Mouse (Mus musculus): ENCODE data around the gene Snx14. TPM values are rescaled to one million over a fixed set of nuclear protein-coding genes. Genes with fewer than 3 reads are reported as not detected.
A peak's percentile ranks its signal among the peaks of the same experiment; 100 is the strongest.
"Not testable (repeated sequence)": the region's sequence is repeated elsewhere in the genome, so short reads cannot be mapped to it uniquely, and the experiment has no call there.

Gene Snx14
- 20.3 and 23.3 TPM in 2 replicates for polyA plus RNA-seq (2015; fragmentation: Nextera tagmentation; extraction: Ambion mirVana)

DNA sequence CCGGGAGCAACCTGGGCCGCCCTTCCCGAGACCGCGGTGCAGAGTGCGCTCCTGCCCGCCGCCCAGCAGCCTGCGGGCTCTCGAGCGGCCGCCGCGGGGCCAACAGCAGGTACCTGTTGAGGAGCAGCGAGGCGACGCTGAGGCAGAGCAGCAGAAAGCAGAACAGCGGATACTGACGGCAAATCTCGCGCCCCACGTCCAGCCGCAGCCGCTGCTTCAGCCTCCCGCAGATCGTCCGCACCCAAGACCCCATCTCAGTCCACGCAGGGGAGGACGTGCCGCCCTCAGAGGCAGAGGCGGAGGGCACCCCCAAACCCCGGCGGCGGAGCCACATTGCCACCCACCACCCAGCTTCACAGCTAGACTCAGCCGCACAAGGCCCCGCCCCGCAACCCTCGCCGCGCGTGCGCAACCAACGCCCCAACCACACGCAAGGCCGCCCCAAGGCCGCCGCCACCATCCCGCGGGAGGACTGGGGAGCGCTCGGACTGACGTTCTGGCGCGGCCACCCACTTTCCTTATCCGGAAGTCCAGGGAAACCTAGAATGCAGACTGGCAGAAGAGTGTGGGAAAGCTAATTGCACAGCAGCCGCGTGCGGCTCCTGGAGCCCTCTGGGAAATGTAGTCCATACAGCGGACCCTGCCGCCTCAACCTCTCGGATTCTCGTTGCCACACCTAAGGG lies at the start of gene Snx14:
Gene Snx14, minus strand, starts transcription at position 404 of the 683 bp plus-strand sequence.
- Histone ChIP-seq H3K36me3 (ENCODE audit: insufficient read depth, low read length) (no peaks in the 10 kb centered on the region), H3K27me3 (replicated peaks; ENCODE audit: insufficient read depth, low read length) (no peaks in the 10 kb centered on the region), H3K4me3 (ENCODE audit: low read depth, low read length) (peak within 1 kb of the TSS; percentile 80), H3K9me3 (ENCODE audit: low read length) (no peaks in the 10 kb centered on the region), H3K27ac (ENCODE audit: low read length) (peak within 1 kb of the TSS; percentile 92), H3K9ac (replicated peaks; ENCODE audit: low read depth) (peak within 1 kb of the TSS; percentile 82), H3K4me2 (replicated peaks; ENCODE audit: low read depth, low read length) (peak within 1 kb of the TSS; percentile 89), H3K4me1 (ENCODE audit: insufficient read depth, low read depth, low read length) (peaks cover 5% of the 10 kb centered on the region; the same call in 1 of the 2 replicates)
- under 1% methylated on average over 62 of the region's 62 CpGs for WGBS
- DNase-seq (ENCODE audit: low spot score) (peak; percentile 99), ATAC-seq (peak; percentile 98)
- TF ChIP-seq EP300 (IDR thresholded peaks at IDR 0.05) (no peak), CTCF (IDR thresholded peaks at IDR 0.05) (no peak; the same call in 1 of the 2 replicates)

DNA sequence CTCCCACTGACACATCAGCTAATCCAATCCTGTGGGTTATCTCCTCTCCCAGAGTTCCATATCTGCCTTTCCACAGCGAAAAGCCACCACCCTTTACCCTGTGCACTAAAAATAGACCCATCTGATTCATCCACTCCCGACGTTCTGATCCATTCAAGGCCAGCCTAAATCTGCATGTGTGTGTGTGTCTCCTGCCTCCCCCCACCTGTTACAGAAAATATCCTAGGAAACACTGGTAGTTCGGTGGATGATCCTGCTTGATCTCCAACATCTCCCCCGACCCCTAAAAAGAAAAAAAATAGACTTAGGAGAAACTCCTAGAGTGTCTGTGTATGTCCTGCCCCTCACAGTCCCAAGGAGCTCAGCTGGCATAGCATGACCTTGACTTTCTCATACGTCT lies 45.8 kb upstream of the Snx14 start:
- TF ChIP-seq EP300 (IDR thresholded peaks at IDR 0.05) (no peak), CTCF (IDR thresholded peaks at IDR 0.05) (no peak)
- Histone ChIP-seq H3K36me3 (ENCODE audit: insufficient read depth, low read length) (no peaks in the 10 kb centered on the region), H3K9ac (replicated peaks; ENCODE audit: low read depth) (no peak overlapping the region), H3K9me3 (ENCODE audit: low read length) (no peaks in the 10 kb centered on the region), H3K4me3 (ENCODE audit: low read depth, low read length) (no peak overlapping the region), H3K4me1 (ENCODE audit: insufficient read depth, low read depth, low read length) (peaks cover 8% of the 10 kb centered on the region; the same call in 1 of the 2 replicates), H3K4me2 (replicated peaks; ENCODE audit: low read depth, low read length) (no peak overlapping the region), H3K27ac (ENCODE audit: low read length) (no peak overlapping the region), H3K27me3 (replicated peaks; ENCODE audit: insufficient read depth, low read length) (no peaks in the 10 kb centered on the region)
- WGBS, result 34% methylated on average over 6 of the region's 6 CpGs
- no peak for ATAC-seq
- no peak for DNase-seq (ENCODE audit: low spot score)

DNA sequence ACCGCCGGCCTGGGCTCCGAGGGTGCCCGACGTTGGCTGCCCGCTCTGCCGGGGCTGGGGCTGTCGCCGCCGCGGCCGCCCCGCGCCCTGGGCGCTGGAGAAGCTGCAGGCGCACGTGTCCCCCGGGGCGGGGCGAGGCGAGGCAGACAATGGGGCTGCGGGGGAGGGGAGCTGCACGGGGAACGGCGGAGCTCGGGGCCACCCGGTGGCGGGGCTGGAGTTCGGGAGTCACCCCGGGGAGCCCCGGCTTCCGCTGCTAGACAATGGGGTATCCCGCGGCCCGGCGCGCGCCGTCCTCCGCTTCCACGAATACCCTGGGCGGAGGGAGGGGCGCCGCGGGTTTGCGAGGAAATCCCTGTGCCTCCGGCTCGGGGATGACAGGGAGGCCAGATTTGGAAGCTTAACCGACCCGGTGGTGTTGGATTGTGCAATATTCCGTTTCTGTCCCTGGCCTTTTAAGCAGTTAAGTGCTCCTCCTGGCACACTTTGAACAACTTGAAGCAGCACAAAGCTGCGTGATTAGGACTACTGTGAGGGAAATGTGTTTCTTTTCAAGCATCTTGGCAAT lies 44.2 kb upstream of the Snx14 start:
- H3K4me3 ChIP-seq (ENCODE audit: low read depth, low read length), result peak overlapping the region; percentile 93
- peaks cover 8% of the 10 kb centered on the region; the same call in 1 of the 2 replicates for H3K4me1 ChIP-seq (ENCODE audit: insufficient read depth, low read depth, low read length)
- H3K9ac ChIP-seq (replicated peaks; ENCODE audit: low read depth), result peak overlapping the region; percentile 74
- no peaks in the 10 kb centered on the region for H3K27me3 ChIP-seq (replicated peaks; ENCODE audit: insufficient read depth, low read length)
- peak; percentile 95 for DNase-seq (ENCODE audit: low spot score)
- H3K27ac ChIP-seq (ENCODE audit: low read length), result peak overlapping the region; percentile 99
- TF ChIP-seq EP300 (IDR thresholded peaks at IDR 0.05), result peak; percentile 60
- no peak; the same call in 1 of the 2 replicates for TF ChIP-seq CTCF (IDR thresholded peaks at IDR 0.05)
- H3K36me3 ChIP-seq (ENCODE audit: insufficient read depth, low read length), result no peaks in the 10 kb centered on the region
- peak; percentile 32 for ATAC-seq
- WGBS, result 0% methylated on average over 24 of the region's 52 CpGs
- H3K9me3 ChIP-seq (ENCODE audit: low read length), result no peaks in the 10 kb centered on the region
- peak overlapping the region; percentile 64 for H3K4me2 ChIP-seq (replicated peaks; ENCODE audit: low read depth, low read length)

DNA sequence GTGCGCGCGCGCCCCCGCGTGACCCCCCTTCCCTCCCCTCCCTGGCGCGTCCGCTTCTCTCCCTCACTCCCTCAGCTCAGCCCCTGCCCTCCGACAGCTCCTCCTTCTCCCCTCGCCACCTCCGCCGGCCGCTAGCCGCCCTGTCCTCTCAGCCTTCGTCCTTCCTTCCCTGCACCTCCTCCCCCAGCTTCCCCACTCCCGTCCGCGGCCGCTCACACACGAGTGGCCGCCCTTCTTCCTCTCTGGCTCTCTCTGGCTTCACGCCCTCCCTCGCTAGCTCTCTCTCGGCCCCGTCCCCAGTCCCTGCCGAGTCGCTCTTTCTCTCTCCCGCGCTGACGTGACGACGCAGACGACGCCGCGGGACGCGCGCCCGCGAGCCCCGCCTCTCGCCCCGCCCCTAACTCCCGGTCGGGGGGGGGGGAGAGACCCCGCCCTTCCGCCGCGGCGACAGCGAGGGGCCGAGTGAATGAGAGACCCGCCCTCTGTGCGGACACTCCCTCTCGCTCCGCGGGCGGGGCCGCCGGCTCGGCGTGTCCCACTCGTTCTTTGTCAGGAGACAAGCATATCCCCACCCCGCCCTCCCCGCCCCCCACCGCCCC lies 43.6 kb upstream of the Snx14 start, which contains the start of gene Syncrip:
Gene Syncrip, minus strand, starts transcription at position 345 of the 599 bp plus-strand sequence.
- not testable (repeated sequence) for H3K9me3 ChIP-seq (ENCODE audit: low read length); H3K36me3 ChIP-seq (ENCODE audit: insufficient read depth, low read length); H3K27me3 ChIP-seq (replicated peaks; ENCODE audit: insufficient read depth, low read length); H3K4me1 ChIP-seq (ENCODE audit: insufficient read depth, low read depth, low read length)
- DNase-seq (ENCODE audit: low spot score) (peak; percentile 95), ATAC-seq (peak; percentile 91)
- H3K9ac ChIP-seq (replicated peaks; ENCODE audit: low read depth), result peak within 1 kb of the TSS; percentile 79
- peak within 1 kb of the TSS; percentile 99 for H3K27ac ChIP-seq (ENCODE audit: low read length)
- H3K4me3 ChIP-seq (ENCODE audit: low read depth, low read length), result peak within 1 kb of the TSS; percentile 93
- H3K4me2 ChIP-seq (replicated peaks; ENCODE audit: low read depth, low read length), result peak within 1 kb of the TSS; percentile 90
- WGBS, result 1% methylated on average over 34 of the region's 68 CpGs

DNA sequence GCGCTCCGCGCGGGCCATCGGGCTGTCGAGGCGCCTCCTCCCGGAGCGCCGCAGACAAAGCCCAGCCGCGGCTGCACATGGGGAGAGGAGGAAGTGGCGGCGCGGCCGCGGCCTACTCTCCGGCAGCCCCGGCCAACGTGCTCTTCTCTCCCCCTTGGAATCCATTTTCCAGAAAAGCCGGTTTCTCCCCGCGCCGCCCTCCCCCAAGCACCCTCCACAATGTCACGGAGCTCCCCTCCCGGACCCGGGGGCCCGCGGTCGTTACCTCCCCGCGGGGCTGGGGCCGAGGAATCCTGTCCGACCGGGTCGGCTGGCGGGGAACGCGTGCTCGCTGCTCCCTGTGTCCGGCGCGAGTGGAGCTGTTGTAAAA lies 43.0 kb upstream of the Snx14 start:
- TF ChIP-seq EP300 (IDR thresholded peaks at IDR 0.05), result no peak
- TF ChIP-seq CTCF (IDR thresholded peaks at IDR 0.05), result no peak
- Histone ChIP-seq H3K27me3 (replicated peaks; ENCODE audit: insufficient read depth, low read length) (no peaks in the 10 kb centered on the region), H3K9me3 (ENCODE audit: low read length) (no peaks in the 10 kb centered on the region), H3K36me3 (ENCODE audit: insufficient read depth, low read length) (no peaks in the 10 kb centered on the region), H3K4me3 (ENCODE audit: low read depth, low read length) (peak overlapping the region; percentile 93), H3K4me1 (ENCODE audit: insufficient read depth, low read depth, low read length) (peaks cover 8% of the 10 kb centered on the region; the same call in 1 of the 2 replicates), H3K4me2 (replicated peaks; ENCODE audit: low read depth, low read length) (peak overlapping the region; percentile 90), H3K9ac (replicated peaks; ENCODE audit: low read depth) (peak overlapping the region; percentile 79), H3K27ac (ENCODE audit: low read length) (peak overlapping the region; percentile 95)
- WGBS, result 6% methylated on average over 20 of the region's 43 CpGs
- DNase-seq (ENCODE audit: low spot score), result peak; percentile 78
- ATAC-seq, result peak; percentile 8

DNA sequence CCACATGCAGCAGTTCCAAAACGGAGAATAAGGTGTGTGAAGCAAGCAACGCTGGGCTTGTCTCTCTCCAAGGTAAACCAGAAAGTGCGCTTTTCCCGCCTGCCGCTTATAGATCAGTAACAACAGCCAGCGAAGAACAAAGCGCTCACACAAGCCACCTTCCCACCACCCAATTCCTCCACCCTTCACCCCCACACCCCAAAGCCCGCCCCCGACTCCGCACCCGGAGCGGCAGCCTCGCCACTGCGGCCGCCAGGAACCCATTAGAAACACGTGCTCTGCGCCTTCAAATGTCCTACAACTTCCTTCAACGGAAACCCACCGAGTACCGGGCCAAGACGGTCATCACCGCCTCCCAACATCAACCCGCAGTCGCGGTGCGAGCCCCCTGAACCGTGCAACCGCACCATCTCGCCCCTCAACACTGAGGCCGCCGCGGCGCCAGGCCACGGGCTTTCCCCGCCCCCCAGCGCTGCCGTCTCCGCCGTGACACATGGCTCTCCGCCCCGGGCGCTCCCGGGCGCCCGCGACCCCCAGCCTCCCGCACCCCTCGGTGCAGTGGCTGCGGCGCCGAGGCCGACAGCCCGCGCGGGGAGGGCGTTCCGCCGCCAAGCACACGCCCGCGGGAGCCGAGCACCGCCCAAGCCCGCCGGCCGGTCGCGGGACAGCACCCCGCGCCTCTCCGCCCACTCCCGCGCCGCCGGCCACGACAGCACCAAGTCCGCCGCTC lies 42.5 kb upstream of the Snx14 start:
- Histone ChIP-seq H3K4me3 (ENCODE audit: low read depth, low read length) (peak overlapping the region; percentile 93), H3K36me3 (ENCODE audit: insufficient read depth, low read length) (no peaks in the 10 kb centered on the region), H3K27ac (ENCODE audit: low read length) (peak overlapping the region; percentile 95), H3K9me3 (ENCODE audit: low read length) (no peaks in the 10 kb centered on the region), H3K4me2 (replicated peaks; ENCODE audit: low read depth, low read length) (peak overlapping the region; percentile 90), H3K27me3 (replicated peaks; ENCODE audit: insufficient read depth, low read length) (no peaks in the 10 kb centered on the region), H3K4me1 (ENCODE audit: insufficient read depth, low read depth, low read length) (peaks cover 8% of the 10 kb centered on the region; the same call in 1 of the 2 replicates), H3K9ac (replicated peaks; ENCODE audit: low read depth) (peak overlapping the region; percentile 79)
- ATAC-seq, result no peak; the same call in 1 of the 2 replicates
- DNase-seq (ENCODE audit: low spot score), result peak; percentile 36
- no peak for TF ChIP-seq EP300 (IDR thresholded peaks at IDR 0.05)
- WGBS, result 1% methylated on average over 45 of the region's 78 CpGs

All from lung, postnatal 0 days (tissue).